ENCODE assay signal across 28 mouse cellular contexts in the genomic region with DNA sequence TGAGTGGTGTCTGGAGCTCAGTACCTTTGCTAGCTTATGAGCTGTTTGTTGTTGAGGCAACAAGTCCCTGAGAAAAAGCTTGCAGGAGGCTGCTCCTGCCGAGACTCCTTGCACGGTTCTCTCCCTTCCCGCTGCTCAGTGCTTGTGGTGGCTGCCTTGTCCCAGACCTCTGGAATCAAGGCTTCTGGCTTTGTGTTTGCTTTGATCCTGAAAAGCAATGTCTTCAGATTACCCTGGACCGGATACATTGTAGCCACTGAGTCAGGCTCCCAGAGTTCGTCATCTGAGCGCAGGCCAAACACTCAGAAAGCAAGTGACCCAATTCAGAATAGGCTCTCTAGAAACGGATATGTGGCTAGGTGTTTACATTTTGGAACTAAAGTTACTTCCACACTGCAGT.
"Had no signal": no experiment of that assay in that cellular context is flagged by ENCODE, and none has a peak within 500 bp of the region (broad histone marks: within the 10 kb centered on the region; RNA-seq: fewer than 3 reads in every experiment).

No protein-coding gene starts in this region.

- H3K9ac ChIP-seq: embryonic facial prominence, embryonic 12.5 days; embryonic facial prominence, embryonic 13.5 days; embryonic facial prominence, embryonic 15.5 days; forebrain, embryonic 12.5 days; forebrain, embryonic 13.5 days; forebrain, embryonic 15.5 days; forebrain, postnatal 0 days had no signal

- H3K27ac ChIP-seq: embryonic facial prominence, embryonic 12.5 days; embryonic facial prominence, embryonic 13.5 days; embryonic facial prominence, embryonic 15.5 days; forebrain, embryonic 10.5 days; forebrain, embryonic 12.5 days; forebrain, embryonic 13.5 days; forebrain, embryonic 15.5 days; gastrocnemius, adult 2 months; heart, adult 2 months had no signal

- H3K27me3 ChIP-seq: embryonic facial prominence, embryonic 12.5 days; embryonic facial prominence, embryonic 13.5 days; embryonic facial prominence, embryonic 15.5 days; forebrain, embryonic 12.5 days; forebrain, embryonic 13.5 days; forebrain, embryonic 15.5 days had no signal

- DNase-seq: cerebellum, adult 18-20 months; cerebellum, adult 2 months; cerebellum, adult 8-10 months; cerebellum, adult 9-10 months; cerebellum, adult 9-11 months; cerebellum, postnatal 10 days; cerebellum, postnatal 14 days; cerebellum, postnatal 25 days; cerebellum, postnatal 36 days; embryo, embryonic 11 days; forebrain, postnatal 0 days; gastrocnemius, adult 2 months; gastrocnemius, postnatal 10 days; gastrocnemius, postnatal 14 days; gastrocnemius, postnatal 25 days; gastrocnemius, postnatal 36 days; heart, adult 18-20 months; heart, adult 2 months had no signal

- H3K36me3 ChIP-seq: embryonic facial prominence, embryonic 12.5 days; embryonic facial prominence, embryonic 13.5 days; embryonic facial prominence, embryonic 15.5 days; forebrain, embryonic 10.5 days; forebrain, embryonic 12.5 days; forebrain, embryonic 15.5 days had no signal

- H3K4me2 ChIP-seq: embryonic facial prominence, embryonic 12.5 days; embryonic facial prominence, embryonic 13.5 days; embryonic facial prominence, embryonic 15.5 days; forebrain, embryonic 12.5 days; forebrain, embryonic 13.5 days; forebrain, embryonic 15.5 days had no signal

- H3K4me1 ChIP-seq: embryonic facial prominence, embryonic 15.5 days had no signal

- ATAC-seq: forebrain, embryonic 13.5 days; forebrain, embryonic 14.5 days; forebrain, embryonic 15.5 days; forebrain, embryonic 16.5 days; forebrain, postnatal 0 days had no signal

- H3K9me3 ChIP-seq: embryonic facial prominence, embryonic 12.5 days; embryonic facial prominence, embryonic 13.5 days; embryonic facial prominence, embryonic 15.5 days; forebrain, embryonic 10.5 days; forebrain, embryonic 12.5 days; forebrain, embryonic 13.5 days; forebrain, embryonic 15.5 days had no signal

- H3K4me3 ChIP-seq: embryonic facial prominence, embryonic 12.5 days; embryonic facial prominence, embryonic 13.5 days; embryonic facial prominence, embryonic 15.5 days; erythroblast, embryonic 14.5 days; forebrain, embryonic 10.5 days; forebrain, embryonic 12.5 days; forebrain, embryonic 13.5 days; forebrain, embryonic 15.5 days; gastrocnemius, adult 2 months; heart, adult 2 months had no signal
